Mouse (Mus musculus): Measurements from ENCODE around the gene Vrk1. TPM values are rescaled to one million over a fixed set of nuclear protein-coding genes. Genes with fewer than 3 reads are reported as not detected.
A peak's percentile ranks its signal among the peaks of the same experiment; 100 is the strongest.

Vrk1 gene
- total and polyA plus RNA-seq, 3 experiments: 87.0 to 144 (median 101) TPM

- TF ChIP-seq NRF1 (IDR thresholded peaks at IDR 0.05; ENCODE audit: insufficient read depth, low read depth, low read length, poor library complexity, severe bottlenecking) (no peak), ZNF384 (IDR thresholded peaks at IDR 0.05; ENCODE audit: low read depth, low read length) (peak; percentile 73)
- Histone ChIP-seq H3K79me2 (ENCODE audit: control insufficient read depth, insufficient read depth, low read length, poor library complexity) (peaks cover 72% of the 10 kb centered on the region), H3K9me3 (replicated peaks; ENCODE audit: insufficient read depth, low read length) (no peaks in the 10 kb centered on the region), H3K27ac (ENCODE audit: control insufficient read depth, low read depth, low read length) (no peak overlapping the region), H3K27me3 (ENCODE audit: control insufficient read depth in 1 of 2, insufficient read depth in 2 of 2, low read length in 2 of 2) (no peaks in the 10 kb centered on the region), H3K9ac (ENCODE audit: control insufficient read depth, low read depth, low read length, poor library complexity, severe bottlenecking) (no peak overlapping the region), H3K36me3 (ENCODE audit: control insufficient read depth in 1 of 2, insufficient read depth in 2 of 2, low read length in 2 of 2) (peaks cover 8 to 12% of the 10 kb centered on the region in 2 experiments), H3K4me1 (ENCODE audit: control insufficient read depth in 1 of 2, insufficient read depth in 2 of 2, low read length in 2 of 2) (peaks cover 4 to 16% of the 10 kb centered on the region in 2 experiments; a peak in 3 of 4 replicates), H3K4me3 (ENCODE audit: control insufficient read depth in 1 of 2, insufficient read depth in 1 of 2, low read depth in 2 of 2, low read length in 2 of 2) (no peak overlapping the region)
- DNase-seq (ENCODE audit: low read depth, low spot score): peak; percentile 47
Observed at GRCm38 (mm10) chr12:106016265-106017012, 6.4 kb downstream of the Vrk1 start.

- TF ChIP-seq USF2 (IDR thresholded peaks at IDR 0.05; ENCODE audit: borderline replicate concordance in 1 of 2, insufficient read depth in 1 of 2, low read depth in 1 of 2, low read length in 2 of 2): no peak
- TF ChIP-seq USF1 (IDR thresholded peaks at IDR 0.05; ENCODE audit: low read depth, low read length): no peak
- TF ChIP-seq ELF1 (IDR thresholded peaks at IDR 0.05; ENCODE audit: low read depth, low read length): no peak
- Histone ChIP-seq H3K79me2 (ENCODE audit: control insufficient read depth, insufficient read depth, low read length, poor library complexity) (peaks cover 61% of the 10 kb centered on the region), H3K4me3 (ENCODE audit: control insufficient read depth in 1 of 2, insufficient read depth in 1 of 2, low read depth in 2 of 2, low read length in 2 of 2) (no peak overlapping the region), H3K27me3 (ENCODE audit: control insufficient read depth in 1 of 2, insufficient read depth in 2 of 2, low read length in 2 of 2) (no peaks in the 10 kb centered on the region), H3K4me1 (ENCODE audit: control insufficient read depth in 1 of 2, insufficient read depth in 2 of 2, low read length in 2 of 2) (peaks cover 13 to 28% of the 10 kb centered on the region in 2 experiments), H3K27ac (ENCODE audit: control insufficient read depth, low read depth, low read length) (no peak overlapping the region), H3K9me3 (replicated peaks; ENCODE audit: insufficient read depth, low read length) (no peaks in the 10 kb centered on the region), H3K36me3 (ENCODE audit: control insufficient read depth in 1 of 2, insufficient read depth in 2 of 2, low read length in 2 of 2) (peaks cover 6 to 34% of the 10 kb centered on the region in 2 experiments), H3K9ac (ENCODE audit: control insufficient read depth, low read depth, low read length, poor library complexity, severe bottlenecking) (no peak overlapping the region)
- no peak for DNase-seq (ENCODE audit: low read depth, low spot score)
Observed at GRCm38 (mm10) chr12:106020063-106020462, 10.0 kb downstream of the Vrk1 start.

GRCm38 (mm10) chr12:106023652-106024051 lies 13.6 kb downstream of the Vrk1 start:
- DNase-seq (ENCODE audit: low read depth, low spot score): peak; percentile 80
- peak in 1 of 2 experiments; percentile 21; a peak in 2 of 4 replicates for TF ChIP-seq EP300 (IDR thresholded peaks at IDR 0.05; ENCODE audit: low read depth in 1 of 2, low read length in 2 of 2)
- peak; percentile 16; the same call in 1 of the 2 replicates for TF ChIP-seq TAL1 (IDR thresholded peaks at IDR 0.05; ENCODE audit: low read length)
- peak; percentile 34; the same call in 1 of the 2 replicates for TF ChIP-seq ETS1 (IDR thresholded peaks at IDR 0.05; ENCODE audit: low read depth, low read length)
- peak; percentile 54; the same call in 1 of the 2 replicates for TF ChIP-seq GATA1 (IDR thresholded peaks at IDR 0.05; ENCODE audit: low read depth, low read length)
- no peak for TF ChIP-seq ZKSCAN1 (IDR thresholded peaks at IDR 0.05; ENCODE audit: low read depth, low read length)
- Histone ChIP-seq H3K79me2 (ENCODE audit: control insufficient read depth, insufficient read depth, low read length, poor library complexity) (peaks cover 49% of the 10 kb centered on the region), H3K9me3 (replicated peaks; ENCODE audit: insufficient read depth, low read length) (no peaks in the 10 kb centered on the region), H3K4me1 (ENCODE audit: control insufficient read depth in 1 of 2, insufficient read depth in 2 of 2, low read length in 2 of 2) (peaks cover 24 to 47% of the 10 kb centered on the region in 2 experiments), H3K36me3 (ENCODE audit: control insufficient read depth in 1 of 2, insufficient read depth in 2 of 2, low read length in 2 of 2) (peaks cover 4 to 55% of the 10 kb centered on the region in 2 experiments; a peak in 3 of 4 replicates), H3K9ac (ENCODE audit: control insufficient read depth, low read depth, low read length, poor library complexity, severe bottlenecking) (no peak overlapping the region), H3K4me3 (ENCODE audit: control insufficient read depth in 1 of 2, insufficient read depth in 1 of 2, low read depth in 2 of 2, low read length in 2 of 2) (no peak overlapping the region), H3K27me3 (ENCODE audit: control insufficient read depth in 1 of 2, insufficient read depth in 2 of 2, low read length in 2 of 2) (no peaks in the 10 kb centered on the region), H3K27ac (ENCODE audit: control insufficient read depth, low read depth, low read length) (peak overlapping the region; percentile 26)
